Mouse (Mus musculus) E14TG2a.4 (cell line): Measurements from ENCODE around the gene Tspan5.

ENCODE experiments used
- H3K27me3 ChIP-seq: 2 replicates; pipeline ENCODE4 v1.6.1; 2014; ENCODE audit warnings: low read length, control low read depth; ENCODE audit not compliant: insufficient read depth
- H3K36me3 ChIP-seq: 2 replicates; pipeline ENCODE4 v1.6.1; 2014; ENCODE audit warnings: low read length, control low read depth; ENCODE audit not compliant: insufficient read depth
- H3K4me1 ChIP-seq: replicated peaks from 2 replicates; pipeline ENCODE4 v1.6.1; 2014; ENCODE audit warnings: low read depth, low read length, control low read depth
- H3K4me3 ChIP-seq: replicated peaks from 2 replicates; pipeline ENCODE4 v1.5.1; 2014; ENCODE audit warnings: mild to moderate bottlenecking, low read length
- H3K9me3 ChIP-seq: 2 replicates; pipeline ENCODE4 v1.6.1; 2014; ENCODE audit warnings: low read length, control low read depth
- CTCF ChIP-seq: conservative IDR thresholded peaks from 2 replicates; pipeline ENCODE4 v1.5.1; 2014; ENCODE audit warnings: low read length
- NANOG ChIP-seq: IDR thresholded peaks from 2 replicates; pipeline ENCODE4 v1.6.1; 2014; ENCODE audit warnings: borderline replicate concordance, low read length, mixed read lengths
- POU5F1 ChIP-seq: IDR thresholded peaks from 2 replicates; pipeline ENCODE4 v1.6.1; 2014; ENCODE audit warnings: low read length, borderline replicate concordance

Gene Tspan5

GRCm38 (mm10) chr3:138759968-138760684 is 18.1 kb downstream of the Tspan5 start:
- Histone ChIP-seq H3K4me3 (no peak overlapping the region), H3K36me3 (no peaks in the 10 kb centered on the region), H3K9me3 (no peaks in the 10 kb centered on the region), H3K27me3 (no peaks in the 10 kb centered on the region), H3K4me1 (peaks cover 36% of the 10 kb centered on the region)
- no peak for TF ChIP-seq CTCF
- TF ChIP-seq POU5F1: no peak
- TF ChIP-seq NANOG: no peak

- no peaks in the 10 kb centered on the region for H3K36me3 ChIP-seq
- peaks cover 38% of the 10 kb centered on the region for H3K4me1 ChIP-seq
- H3K9me3 ChIP-seq: no peaks in the 10 kb centered on the region
- no peak overlapping the region for H3K4me3 ChIP-seq
- TF ChIP-seq POU5F1 (no peak), CTCF (no peak), NANOG (no peak)
- no peaks in the 10 kb centered on the region for H3K27me3 ChIP-seq
Measured at GRCm38 (mm10) chr3:138760685-138761119, 18.7 kb downstream of the Tspan5 start.

GRCm38 (mm10) chr3:138761531-138761930 is 19.5 kb downstream of the Tspan5 start:
- no peaks in the 10 kb centered on the region for H3K27me3 ChIP-seq
- H3K4me1 ChIP-seq: peaks cover 41% of the 10 kb centered on the region
- TF ChIP-seq NANOG (no peak), POU5F1 (no peak)
- H3K36me3 ChIP-seq: no peaks in the 10 kb centered on the region
- no peaks in the 10 kb centered on the region for H3K9me3 ChIP-seq
- H3K4me3 ChIP-seq: no peak overlapping the region

DNA sequence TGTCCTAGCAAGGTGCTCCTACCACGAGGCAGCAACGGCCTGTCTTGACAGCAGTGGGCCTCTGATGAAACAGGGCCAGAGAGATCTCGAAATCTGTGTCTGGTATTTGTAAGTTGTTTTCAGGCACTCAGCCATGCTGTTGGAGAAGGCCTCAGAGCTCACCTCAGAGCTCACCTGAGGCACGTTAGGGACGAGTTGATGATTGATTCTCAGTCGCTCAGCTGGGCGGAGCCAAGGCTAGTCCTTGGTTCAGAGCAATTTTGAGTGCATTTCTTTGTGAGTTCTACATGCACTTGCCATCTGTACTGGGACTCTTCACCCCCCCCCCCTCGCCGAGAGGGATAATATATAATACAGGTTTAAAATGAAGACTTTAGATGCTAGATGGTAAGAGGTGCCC is 21.9 kb downstream of the Tspan5 start:
- Histone ChIP-seq H3K36me3 (no peaks in the 10 kb centered on the region), H3K27me3 (no peaks in the 10 kb centered on the region), H3K4me1 (peaks cover 60% of the 10 kb centered on the region), H3K9me3 (no peaks in the 10 kb centered on the region), H3K4me3 (no peak overlapping the region)
- no peak for TF ChIP-seq CTCF
- TF ChIP-seq POU5F1: no peak
- no peak for TF ChIP-seq NANOG

- no peaks in the 10 kb centered on the region for H3K36me3 ChIP-seq
- H3K9me3 ChIP-seq: no peaks in the 10 kb centered on the region
- no peak overlapping the region for H3K4me3 ChIP-seq
- no peak for TF ChIP-seq CTCF
- no peak for TF ChIP-seq POU5F1
- no peak; the same call in 1 of the 2 replicates for TF ChIP-seq NANOG
- no peaks in the 10 kb centered on the region for H3K27me3 ChIP-seq
- peaks cover 69% of the 10 kb centered on the region for H3K4me1 ChIP-seq
Measured at GRCm38 (mm10) chr3:138764782-138765181, 22.8 kb downstream of the Tspan5 start.

DNA sequence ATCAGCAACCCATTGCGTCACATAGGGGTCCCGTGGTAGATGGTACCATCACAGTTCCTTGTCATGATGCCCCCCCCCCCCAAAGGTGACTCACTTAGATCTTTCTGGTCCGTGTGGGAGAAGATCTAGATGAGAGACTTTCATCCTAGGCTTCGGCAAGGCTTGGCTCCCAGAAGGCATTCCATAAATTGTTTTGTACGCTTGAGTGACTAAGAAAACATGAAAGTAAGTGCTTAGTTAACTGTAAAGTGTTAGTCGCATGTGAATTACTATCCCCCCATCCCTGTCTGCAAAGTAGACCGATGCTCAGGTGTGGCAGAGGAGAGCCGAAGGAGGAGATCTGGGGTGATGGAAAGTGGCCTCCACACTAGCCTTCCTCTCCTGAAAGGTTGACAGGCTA is 25.0 kb downstream of the Tspan5 start:
- Histone ChIP-seq H3K27me3 (no peaks in the 10 kb centered on the region), H3K9me3 (no peaks in the 10 kb centered on the region), H3K4me3 (no peak overlapping the region), H3K4me1 (peaks cover 81% of the 10 kb centered on the region), H3K36me3 (no peaks in the 10 kb centered on the region)
- no peak for TF ChIP-seq POU5F1
- TF ChIP-seq CTCF: no peak
- TF ChIP-seq NANOG: no peak

DNA sequence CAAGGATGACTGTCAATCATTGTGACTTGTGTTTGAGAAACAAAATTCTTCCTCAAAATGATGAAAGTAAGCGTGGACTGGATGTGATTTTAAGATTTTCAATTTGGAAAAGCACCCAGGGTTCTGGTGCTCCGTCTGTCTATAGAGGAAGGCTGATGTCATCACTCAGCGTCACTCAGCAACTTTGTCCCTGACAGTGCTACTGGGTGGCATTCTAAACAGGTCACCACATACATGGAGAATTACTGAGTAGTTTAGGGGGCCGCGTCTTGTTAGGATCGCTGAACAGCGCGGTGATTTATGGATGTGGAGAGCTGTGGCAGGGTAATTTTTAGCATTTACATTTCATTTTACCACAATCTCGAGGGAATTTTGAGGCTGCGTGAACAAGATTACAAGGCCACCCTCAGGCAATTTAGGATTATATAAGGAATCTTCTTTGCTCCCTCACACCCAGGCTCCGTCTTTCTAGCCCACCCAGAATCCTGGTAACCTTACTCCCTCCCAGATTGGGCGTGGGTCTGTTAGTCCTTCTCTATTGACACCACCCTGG is 26.6 kb downstream of the Tspan5 start:
- no peaks in the 10 kb centered on the region for H3K27me3 ChIP-seq
- H3K4me3 ChIP-seq: no peak overlapping the region
- TF ChIP-seq CTCF: no peak
- no peak for TF ChIP-seq NANOG
- no peak for TF ChIP-seq POU5F1
- peaks cover 77% of the 10 kb centered on the region for H3K4me1 ChIP-seq
- no peaks in the 10 kb centered on the region for H3K36me3 ChIP-seq
- no peaks in the 10 kb centered on the region for H3K9me3 ChIP-seq

DNA sequence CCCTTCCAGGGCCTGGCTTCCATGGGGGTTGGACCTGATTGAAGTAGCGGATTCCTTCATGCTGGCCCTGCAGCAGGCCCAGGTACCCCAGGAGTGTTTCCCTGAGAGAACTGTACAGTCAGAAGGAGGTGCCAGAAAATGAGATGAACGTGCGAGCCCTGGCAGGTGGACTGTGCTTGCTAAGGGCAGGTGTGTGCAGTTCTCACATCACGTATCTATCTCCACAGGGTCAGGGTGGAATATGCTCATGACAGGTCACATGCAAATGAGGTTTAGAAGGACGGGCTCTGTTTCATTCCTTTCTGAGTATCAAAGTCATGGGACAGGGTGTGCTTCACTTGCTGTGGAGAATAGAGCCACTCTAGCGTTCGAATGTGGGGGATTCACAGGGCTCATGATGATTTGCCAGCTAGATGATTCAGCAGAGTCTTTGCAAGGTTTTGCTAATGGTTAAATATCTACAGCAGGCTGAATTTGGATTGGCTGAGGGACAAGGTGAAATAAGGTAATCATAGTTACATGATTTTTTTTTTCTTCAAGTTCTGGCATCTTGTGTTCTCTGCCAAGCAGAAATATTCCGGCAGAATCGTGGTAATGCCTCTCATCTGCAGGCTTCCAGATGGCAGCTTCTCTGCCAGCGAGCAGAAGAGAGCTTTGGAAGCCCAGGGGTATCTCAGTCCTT is 28.8 kb downstream of the Tspan5 start:
- Histone ChIP-seq H3K9me3 (no peaks in the 10 kb centered on the region), H3K36me3 (no peaks in the 10 kb centered on the region), H3K4me3 (no peak overlapping the region), H3K27me3 (no peaks in the 10 kb centered on the region), H3K4me1 (peaks cover 83% of the 10 kb centered on the region)
- TF ChIP-seq CTCF (no peak), NANOG (no peak), POU5F1 (no peak)
